Mouse (Mus musculus) inflammation-experienced regulatory T-cells (primary cell): ENCODE measurements around the gene Rnf227. TPM values are rescaled to one million over a fixed set of nuclear protein-coding genes. Genes with fewer than 3 reads are reported as not detected.

Experiments used
- polyA plus RNA-seq, 2 experiments: library from polyadenylated mRNA; unstranded; fragments of 100-300 nt; shearing (Covaris generic); gene quantifications; one replicate each; pipeline ENCODE4 v1.2.1; 2017

Gene Rnf227
- 10 to 100 TPM in 1 of 2 experiments, 1 to 10 TPM in 1; 5.8 to 13.3 TPM for polyA plus RNA-seq

GRCm38 (mm10) chr11:69340161-69341131 lies at the start of gene Rnf227:
Gene Rnf227, plus strand, starts transcription at chr11:69340461.

DNA sequence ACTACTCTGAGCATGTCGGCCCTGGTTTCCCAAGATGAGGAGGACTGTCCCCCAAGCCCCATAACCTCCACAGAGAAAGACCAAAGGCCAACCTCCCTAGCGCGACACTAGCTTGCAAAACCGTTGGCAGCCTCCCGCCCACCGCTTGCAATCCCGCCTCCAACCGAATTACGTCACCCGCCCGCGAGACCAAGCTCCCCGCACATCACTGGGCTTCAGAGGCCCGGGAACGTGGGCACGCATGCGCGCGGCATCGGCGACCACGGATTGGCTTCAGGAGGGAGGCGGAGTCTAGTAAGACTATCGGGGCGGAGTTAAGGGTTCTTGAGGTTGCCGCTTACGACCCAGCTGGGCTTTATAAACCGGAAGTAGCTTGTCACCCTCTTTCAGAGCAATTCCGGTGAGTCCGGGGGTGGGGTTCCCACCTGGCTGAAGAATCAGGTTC lies 16.6 kb upstream of the Rnf227 start, which contains the start of the genes Cntrob and Trappc1:
Gene Cntrob (minus strand): TSS at position 109 of the 445 bp plus-strand sequence.
Gene Trappc1 (plus strand): TSS at position 314 of the 445 bp plus-strand sequence.

GRCm38 (mm10) chr11:69325628-69326407 lies 14.4 kb upstream of the Rnf227 start, which contains the start of gene Kcnab3:
Gene Kcnab3, plus strand, starts transcription at chr11:69326258.

DNA sequence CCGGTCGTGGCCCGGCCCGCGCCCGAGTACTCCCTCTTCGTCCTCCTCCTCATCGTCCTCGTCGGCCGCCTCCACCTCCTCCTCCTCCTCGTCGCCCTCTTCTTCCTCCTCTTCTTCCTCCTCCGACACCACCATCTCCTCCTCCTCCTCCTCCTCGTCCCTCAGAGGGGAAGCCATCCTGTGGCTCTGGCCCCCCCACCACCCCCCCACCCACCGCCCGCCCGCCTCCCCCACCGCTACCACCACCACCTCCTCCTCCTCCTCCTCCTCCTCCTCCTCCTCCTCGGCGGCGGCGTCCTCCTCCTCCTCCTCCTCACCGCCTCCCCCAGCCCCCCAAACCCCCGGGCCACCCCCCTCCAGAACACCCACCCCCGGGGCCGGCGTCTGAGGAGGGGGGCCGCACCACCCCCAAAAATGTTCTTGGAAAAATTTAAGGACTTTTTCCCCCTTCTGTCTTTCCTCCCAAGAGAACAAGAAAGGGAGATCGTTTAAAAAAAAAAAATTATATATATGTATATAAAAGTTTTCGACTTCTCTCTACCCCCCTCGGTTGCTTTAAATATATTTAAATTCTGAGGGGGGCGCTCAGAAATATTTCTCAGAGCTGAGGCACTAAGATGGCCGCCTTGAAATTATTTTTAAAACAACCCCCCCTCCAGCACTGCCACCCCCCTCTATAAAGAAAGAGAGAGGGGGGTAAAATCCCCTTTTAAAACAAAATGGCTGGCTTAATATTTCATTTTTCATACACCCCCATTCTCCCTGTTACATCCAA lies 29.1 kb downstream of the Rnf227 start, which contains the start of gene Chd3:
Gene Chd3 (minus strand): TSS at position 192 of the 775 bp plus-strand sequence.

Other genes with a start within 250 kb of the Rnf227 start
- 10 to 100 TPM in 1 of 2 experiments, 1 to 10 TPM in 1; 4.8 to 12.0 TPM for gene Per1, start 245.2 kb upstream of the Rnf227 start, polyA plus RNA-seq
- under 1 TPM in 1 of 2 experiments, not detected in 1; 0.51 TPM for gene Hes7, start 220.1 kb upstream of the Rnf227 start, polyA plus RNA-seq
- gene 9130213A22Rik, start 217.9 kb upstream of the Rnf227 start, polyA plus RNA-seq: under 1 TPM in 1 of 2 experiments, not detected in 1; 0.40 TPM
- 1 to 10 TPM in 1 of 2 experiments, under 1 TPM in 1; 0.27 to 1.6 TPM for gene Aloxe3, start 214.6 kb upstream of the Rnf227 start, polyA plus RNA-seq
- gene Alox12b, start 183.5 kb upstream of the Rnf227 start, polyA plus RNA-seq: under 1 TPM in 1 of 2 experiments, not detected in 1; 0.18 TPM
- 10 to 100 TPM in 1 of 2 experiments, 1 to 10 TPM in 1; 5.9 to 12.5 TPM for gene Alox8, start 142.6 kb upstream of the Rnf227 start, polyA plus RNA-seq
- gene Gucy2e, start 103.4 kb upstream of the Rnf227 start, polyA plus RNA-seq: under 1 TPM; 0.34 to 0.43 TPM
- 10 to 100 TPM; 11.8 to 14.0 TPM for gene Cntrob, start 16.7 kb upstream of the Rnf227 start, polyA plus RNA-seq
- gene Trappc1, start 16.5 kb upstream of the Rnf227 start, polyA plus RNA-seq: 100 to 1,000 TPM in 1 of 2 experiments, 10 to 100 TPM in 1; 91.3 to 101 TPM
- gene Kcnab3, start 14.2 kb upstream of the Rnf227 start, polyA plus RNA-seq: 1 to 10 TPM; 1.3 to 1.5 TPM
- 100 to 1,000 TPM; 116 to 125 TPM for gene Chd3, start 28.9 kb downstream of the Rnf227 start, polyA plus RNA-seq
- 100 to 1,000 TPM in 1 of 2 experiments, 10 to 100 TPM in 1; 97.4 to 110 TPM for gene Naa38, start 55.0 kb downstream of the Rnf227 start, polyA plus RNA-seq
- 10 to 100 TPM; 25.6 to 30.9 TPM for gene Cyb5d1, start 55.2 kb downstream of the Rnf227 start, polyA plus RNA-seq
- gene Tmem88, start 57.8 kb downstream of the Rnf227 start, polyA plus RNA-seq: 1 to 10 TPM in 1 of 2 experiments, under 1 TPM in 1; 0.45 to 1.8 TPM
- gene Kdm6b, start 73.2 kb downstream of the Rnf227 start, polyA plus RNA-seq: 1 to 10 TPM; 5.0 to 5.4 TPM
- gene Dnah2, start 208.6 kb downstream of the Rnf227 start, polyA plus RNA-seq: 1 to 10 TPM in 1 of 2 experiments, under 1 TPM in 1; 0.31 to 3.4 TPM
- gene Efnb3, start 219.7 kb downstream of the Rnf227 start, polyA plus RNA-seq: under 1 TPM; 0.55 to 0.64 TPM
- 10 to 100 TPM; 26.4 to 26.5 TPM for gene Wrap53, start 239.8 kb downstream of the Rnf227 start, polyA plus RNA-seq
- gene Trp53, start 239.9 kb downstream of the Rnf227 start, polyA plus RNA-seq: 100 to 1,000 TPM; 201 to 249 TPM